Mouse (Mus musculus) NIH3T3 (cell line): ENCODE results near the gene Csdc2.
A peak's percentile ranks its signal among the peaks of the same experiment; 100 is the strongest.
"Not testable (repeated sequence)": the region's sequence is repeated elsewhere in the genome, so short reads cannot be mapped to it uniquely, and the experiment has no call there.

Experiments
- DNase-seq: peaks from one replicate; pipeline ENCODE4 v3.0.0-alpha.2; 2012; ENCODE audit warnings: low read depth

Csdc2 gene

DNA sequence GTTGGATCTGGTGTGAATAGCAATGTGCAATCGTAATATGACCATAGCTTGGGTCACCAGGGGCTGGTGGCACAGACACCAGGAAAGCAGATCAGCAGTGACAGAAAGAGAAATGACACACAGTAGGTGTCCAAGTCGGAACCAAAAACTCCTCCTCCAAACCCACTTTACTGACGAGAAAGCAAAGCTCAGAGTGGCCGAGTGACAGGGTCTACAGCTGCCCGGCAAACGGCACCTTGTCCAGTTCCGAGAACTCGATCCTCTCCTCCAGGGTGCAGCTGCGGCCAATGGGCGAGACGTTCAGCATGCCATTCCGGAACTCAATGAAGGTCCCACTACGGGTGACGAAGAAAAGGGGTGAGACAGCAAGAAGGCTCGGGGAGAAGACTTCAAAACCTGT, 18.9 kb downstream of the Csdc2 start:
- DNase-seq = no peak

- DNase-seq = peak; percentile 71
Observed at GRCm38 (mm10) chr15:81956457-81956856, 19.9 kb downstream of the Csdc2 start.

- no peak for DNase-seq
Observed at GRCm38 (mm10) chr15:81957598-81957997, 21.0 kb downstream of the Csdc2 start.

DNA sequence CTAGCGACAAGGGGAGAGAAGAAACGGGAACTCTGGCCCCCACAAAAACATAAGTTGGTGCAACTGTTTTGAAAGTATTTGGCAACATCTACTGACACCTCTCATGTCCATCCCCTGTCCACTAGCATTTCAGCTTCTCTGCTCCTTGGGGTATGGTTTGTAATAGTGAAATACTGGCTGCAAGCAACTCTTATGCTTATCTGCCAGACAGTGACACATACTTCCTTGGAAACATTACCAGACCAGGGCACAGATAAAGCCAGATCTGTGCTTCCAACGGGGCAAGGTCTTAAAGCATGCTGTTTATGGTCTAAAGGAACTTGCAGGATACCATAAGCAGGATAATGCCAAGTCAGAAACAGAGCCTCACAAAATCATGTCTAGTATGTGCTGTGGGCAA, 22.3 kb downstream of the Csdc2 start:
- DNase-seq = no peak

GRCm38 (mm10) chr15:81960171-81961077, 23.9 kb downstream of the Csdc2 start, which contains the start of gene Pmm1:
Gene Pmm1, minus strand, starts transcription at chr15:81960930.
- peak; percentile 99 for DNase-seq

- no peak for DNase-seq
Observed at GRCm38 (mm10) chr15:81961078-81961451, 24.5 kb downstream of the Csdc2 start.

GRCm38 (mm10) chr15:81964262-81964661, 27.7 kb downstream of the Csdc2 start:
- DNase-seq = no peak

DNA sequence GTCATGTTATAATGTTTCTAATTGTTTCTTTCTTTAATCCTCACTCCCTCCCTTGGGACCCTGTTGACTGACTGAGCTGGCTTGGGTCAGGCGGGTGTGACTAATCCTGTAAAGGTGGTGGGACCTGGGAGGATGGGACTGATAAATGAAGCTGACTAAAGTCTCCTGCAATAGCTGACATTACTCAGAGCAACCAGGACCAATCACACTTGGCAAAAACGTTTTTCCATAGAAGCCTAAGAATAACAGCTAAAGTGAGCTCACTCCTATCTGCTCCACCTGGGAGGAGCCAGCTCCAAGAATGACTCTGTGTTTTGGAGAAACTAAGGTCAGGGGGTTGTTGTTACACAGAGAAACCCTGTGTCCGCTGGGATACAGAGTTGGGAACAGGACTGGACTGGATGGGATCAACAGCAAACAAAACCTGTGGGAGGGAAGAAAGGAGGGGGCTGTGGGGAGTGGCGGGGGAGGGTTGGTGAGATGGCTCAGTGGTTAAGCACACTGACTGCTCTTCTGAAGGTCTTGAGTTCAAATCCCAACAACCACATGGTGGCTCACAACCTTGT, 28.5 kb downstream of the Csdc2 start:
- peak; percentile 78 for DNase-seq

DNA sequence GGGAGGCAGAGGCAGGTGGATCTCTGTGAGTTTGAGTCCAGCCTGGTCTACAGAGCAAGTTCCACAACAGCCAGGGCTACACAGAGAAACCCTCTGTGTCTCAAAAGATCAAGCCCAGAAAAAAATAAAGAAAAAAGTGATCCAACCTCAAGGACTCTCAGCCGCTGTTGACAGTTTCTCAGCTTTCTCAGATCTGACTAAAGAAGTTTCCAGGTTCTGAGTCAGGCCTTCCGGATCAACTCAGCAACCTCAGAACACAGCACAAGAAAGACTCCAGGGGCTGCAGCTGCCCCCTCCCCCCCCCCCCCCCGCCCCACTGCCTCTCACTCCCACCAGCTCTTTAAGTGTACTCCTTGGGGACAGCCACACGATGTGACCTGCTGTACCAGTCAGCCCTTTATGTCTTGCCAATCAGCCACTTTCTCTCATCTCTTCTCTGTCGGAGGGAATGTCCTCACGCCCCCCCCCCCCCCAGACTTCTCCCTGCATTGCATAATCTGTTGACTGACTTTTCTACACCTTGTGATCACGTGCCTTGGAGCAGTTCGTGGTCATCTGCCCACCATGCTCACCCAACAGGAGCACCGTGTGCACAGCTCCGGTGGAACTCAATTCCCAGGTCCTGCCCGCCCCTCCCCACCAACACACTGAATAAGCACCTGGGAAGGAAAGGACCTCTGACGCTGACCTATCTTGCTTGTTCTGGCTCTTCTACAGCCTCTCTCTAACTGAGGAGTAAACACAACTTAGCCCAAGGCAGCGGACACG, 29.7 kb downstream of the Csdc2 start:
- no peak for DNase-seq

DNA sequence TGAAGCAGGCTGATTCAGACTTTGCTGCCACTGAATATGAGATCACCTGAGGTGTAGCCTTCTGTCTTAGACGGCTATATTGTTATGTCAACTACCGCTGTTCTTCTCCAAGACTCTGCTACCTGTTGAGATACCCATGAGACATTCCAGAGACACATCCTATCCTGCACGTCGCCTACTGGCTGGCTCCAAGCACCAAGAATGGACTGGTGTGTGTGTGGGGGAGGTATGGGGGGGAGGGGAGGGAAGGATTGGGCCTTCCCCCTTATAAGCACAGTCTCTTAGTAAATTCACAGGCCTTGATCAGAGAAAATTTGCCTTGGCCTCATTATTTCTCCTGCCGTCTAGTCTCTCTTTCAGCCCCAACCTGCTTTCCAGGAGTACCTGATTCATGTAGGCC, 31.3 kb downstream of the Csdc2 start:
- no peak for DNase-seq

GRCm38 (mm10) chr15:81968447-81968846, 31.9 kb downstream of the Csdc2 start:
- no peak for DNase-seq

DNA sequence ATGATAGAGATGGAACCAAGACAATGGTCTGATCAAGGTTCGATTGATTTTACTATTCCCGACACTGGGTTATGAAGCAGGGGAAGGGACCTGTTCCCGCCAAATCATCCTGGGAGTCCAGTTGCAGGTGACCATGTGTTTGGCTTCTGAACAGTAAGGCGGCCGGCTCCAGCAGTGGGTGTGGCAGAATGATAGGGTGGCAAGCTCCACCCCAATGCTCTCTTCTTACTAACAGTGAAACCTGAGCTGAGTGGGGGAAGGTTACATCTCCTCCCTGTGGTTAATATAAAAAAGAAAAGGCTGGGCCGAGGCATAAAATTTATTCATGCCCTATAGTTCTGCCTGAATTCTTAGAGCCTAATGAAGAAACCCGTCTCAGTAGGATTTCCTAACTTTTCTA, 32.6 kb downstream of the Csdc2 start:
- peak; percentile 71 for DNase-seq

DNA sequence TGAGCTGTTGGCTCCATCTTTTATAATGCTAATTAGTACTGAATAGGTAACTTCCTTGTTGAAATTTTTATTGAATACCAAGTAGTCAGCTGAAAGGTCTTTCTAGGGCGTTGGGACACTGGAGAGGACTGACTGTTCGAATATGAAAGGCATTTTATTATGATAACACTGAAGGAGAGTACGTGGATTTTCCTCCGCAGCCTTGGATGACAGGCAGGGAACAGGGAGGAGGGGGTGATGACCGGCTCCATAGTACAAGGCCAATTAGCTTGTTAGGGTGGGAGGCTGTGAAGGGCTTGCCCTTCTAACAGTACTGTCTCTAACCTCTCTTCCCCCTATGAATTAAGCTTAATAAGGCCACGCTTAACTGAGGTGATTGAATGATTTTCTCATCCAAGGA, 33.1 kb downstream of the Csdc2 start:
- not testable (repeated sequence) for DNase-seq

DNA sequence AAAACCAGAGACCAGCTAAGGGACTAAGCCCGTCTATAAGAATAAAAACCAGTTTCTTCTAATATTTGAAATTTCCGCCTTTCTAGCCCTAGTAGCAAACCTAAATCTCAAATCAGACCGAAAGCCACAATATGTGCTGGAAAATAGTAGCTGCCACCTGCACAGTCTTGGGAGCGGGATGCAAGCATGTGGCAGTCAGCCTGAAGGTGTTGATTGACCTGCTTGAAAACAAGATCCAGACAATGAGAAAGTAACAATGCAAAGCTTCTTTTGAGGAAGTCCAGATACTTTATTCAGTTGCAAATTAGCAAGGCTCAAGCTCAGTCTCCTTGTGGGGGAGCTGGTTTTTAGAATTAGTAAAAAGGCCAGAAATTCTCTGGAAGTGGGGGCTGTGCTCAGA, 33.9 kb downstream of the Csdc2 start:
- DNase-seq = not testable (repeated sequence)

DNA sequence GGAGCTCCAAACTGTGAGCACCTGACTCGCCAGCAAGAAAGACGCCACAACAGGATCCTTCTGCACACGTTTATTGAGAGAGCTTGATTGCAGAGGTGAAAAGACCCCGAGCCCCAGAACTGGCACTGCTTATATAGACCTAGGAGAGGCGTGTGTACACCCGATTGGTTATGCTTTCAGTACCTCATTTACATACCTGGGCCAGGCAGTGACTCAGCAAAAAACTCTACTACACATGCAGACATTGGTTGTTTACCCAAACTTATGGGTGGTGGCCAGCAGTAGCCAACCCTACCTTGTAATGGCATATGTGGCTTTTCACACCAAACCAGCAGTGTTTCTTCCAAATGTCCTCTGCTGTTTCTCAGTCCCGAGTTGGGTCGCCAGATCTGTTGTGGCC, 38.6 kb downstream of the Csdc2 start:
- DNase-seq = not testable (repeated sequence)

GRCm38 (mm10) chr15:81980321-81980720, 43.8 kb downstream of the Csdc2 start, which contains the start of gene 1700029P11Rik:
Gene 1700029P11Rik, plus strand, starts transcription at chr15:81980540.
- DNase-seq = no peak

DNA sequence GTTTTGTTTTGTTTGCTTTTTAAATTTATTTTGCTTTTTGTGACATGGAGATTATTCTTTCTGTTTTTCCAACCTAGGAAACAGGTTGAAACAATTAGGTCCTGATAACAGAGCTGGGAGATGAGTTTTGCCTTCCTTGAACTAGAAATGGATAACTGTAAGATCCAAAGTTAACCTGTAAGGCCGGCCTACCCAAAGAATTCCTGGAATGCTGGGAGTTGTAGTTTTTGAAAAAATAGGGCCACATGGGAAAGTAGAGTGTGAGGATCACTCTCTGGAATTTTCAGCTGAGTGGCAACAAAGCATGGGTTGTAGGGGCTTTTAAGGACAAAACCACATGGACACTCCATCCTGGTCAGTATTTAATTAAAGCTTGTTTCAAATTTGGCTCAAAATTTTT, 45.6 kb downstream of the Csdc2 start:
- no peak for DNase-seq

DNA sequence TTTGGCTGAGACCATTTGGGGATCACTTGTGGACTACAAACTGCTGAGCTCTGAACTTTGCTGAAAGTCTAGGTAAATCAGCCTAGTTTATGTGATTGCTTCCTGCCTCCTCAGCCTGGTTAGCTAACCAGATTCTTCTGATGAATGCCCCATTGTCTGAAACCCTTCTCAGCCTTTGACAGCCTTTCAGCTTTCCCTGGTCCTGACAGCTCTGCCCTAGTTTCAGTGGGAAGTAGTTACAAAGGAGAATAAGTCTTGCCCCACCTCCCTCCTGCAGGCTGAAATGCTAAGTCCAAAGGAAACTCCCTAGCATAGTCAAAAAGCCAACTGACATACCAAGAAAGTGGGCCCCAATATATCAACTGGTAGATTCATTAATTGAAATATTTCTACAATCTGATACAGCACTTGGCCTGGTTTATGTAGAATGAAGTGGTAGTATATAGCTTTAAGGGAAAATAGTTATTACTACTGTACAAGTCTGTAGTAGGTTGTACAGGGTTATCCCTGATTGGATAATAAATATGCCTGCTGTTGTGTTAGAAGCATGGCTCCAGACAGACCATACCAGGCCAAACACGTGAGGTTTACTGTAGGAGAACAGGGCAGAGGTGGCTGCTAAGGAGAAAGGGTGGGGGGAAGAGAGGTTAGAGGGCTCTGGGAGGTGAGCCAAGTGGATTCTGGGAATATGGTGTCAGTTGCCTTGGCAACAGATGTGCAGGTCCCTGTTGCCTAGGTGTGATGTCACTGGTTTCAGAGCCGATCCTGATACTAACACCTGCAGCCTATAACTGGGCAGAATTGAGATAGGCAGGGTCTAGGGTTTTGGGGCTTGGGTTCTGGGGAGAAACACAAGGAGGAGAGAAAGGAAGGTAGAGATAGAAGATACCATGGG, 49.0 kb downstream of the Csdc2 start:
- peak; percentile 34 for DNase-seq

- DNase-seq = no peak
Observed at GRCm38 (mm10) chr15:81987646-81988045, 51.1 kb downstream of the Csdc2 start, which contains the start of gene Xrcc6. Gene Xrcc6, plus strand, starts transcription at chr15:81987835.

- DNase-seq = peak; percentile 95
Observed at GRCm38 (mm10) chr15:81989371-81990062, 53.0 kb downstream of the Csdc2 start.

GRCm38 (mm10) chr15:81990549-81990948, 54.0 kb downstream of the Csdc2 start:
- no peak for DNase-seq
